Mouse (Mus musculus) liver, postnatal 0 days (tissue): ENCODE results near the gene Polr2l. TPM values are rescaled to one million over a fixed set of nuclear protein-coding genes. Genes with fewer than 3 reads are reported as not detected.
"Not testable (repeated sequence)": the region's sequence is repeated elsewhere in the genome, so short reads cannot be mapped to it uniquely, and the experiment has no call there.

Experiments used
- ATAC-seq: fragments of 200-750 bp; cut with Nextera tagmentation; 2 replicates; pipeline ENCODE4 v1.8.0; 2017; ENCODE audit warnings: mild to moderate bottlenecking, moderate library complexity
- DNase-seq: peaks from one replicate; pipeline ENCODE4 v3.0.0-alpha.2; 2016
- H3K27ac ChIP-seq: fragments of 300-500 bp; sonication (generic); 2 replicates; pipeline ENCODE4 v1.5.1; 2014; ENCODE audit warnings: antibody characterized with exemption, moderate library complexity, mild to moderate bottlenecking, low read depth
- H3K27me3 ChIP-seq: fragments of 300-500 bp; sonication (generic); 2 replicates; pipeline ENCODE4 v1.6.1; 2014; ENCODE audit warnings: low read length, control low read depth, mixed read lengths; ENCODE audit not compliant: insufficient read depth
- H3K36me3 ChIP-seq: fragments of 300-500 bp; sonication (generic); replicated peaks from 2 replicates; pipeline ENCODE4 v1.6.1; 2014; ENCODE audit warnings: mild to moderate bottlenecking, control low read depth, low read length, moderate library complexity, mixed read lengths; ENCODE audit not compliant: insufficient read depth
- H3K4me1 ChIP-seq: fragments of 300-500 bp; sonication (generic); 2 replicates; pipeline ENCODE4 v1.6.1; 2014; ENCODE audit warnings: antibody characterized with exemption, mild to moderate bottlenecking, control low read depth; ENCODE audit not compliant: insufficient read depth
- H3K4me2 ChIP-seq: fragments of 300-500 bp; sonication (generic); 2 replicates; pipeline ENCODE4 v1.6.1; 2014; ENCODE audit warnings: low read depth, mild to moderate bottlenecking, low read length, moderate library complexity, mixed read lengths
- H3K4me3 ChIP-seq: fragments of 300-500 bp; sonication (generic); 2 replicates; pipeline ENCODE4 v1.5.1; 2014; ENCODE audit warnings: low read depth, low read length
- H3K9ac ChIP-seq: fragments of 300-500 bp; sonication (generic); replicated peaks from 2 replicates; pipeline ENCODE4 v1.6.1; 2014; ENCODE audit warnings: mild to moderate bottlenecking, moderate library complexity
- H3K9me3 ChIP-seq: fragments of 300-500 bp; sonication (generic); 2 replicates; pipeline ENCODE4 v1.6.1; 2016; ENCODE audit warnings: mild to moderate bottlenecking, control low read depth, low read length, mixed read lengths
- CTCF ChIP-seq: sonication (generic); IDR thresholded peaks from 2 replicates; pipeline ENCODE4 v1.5.1; 2016; ENCODE audit warnings: antibody characterized with exemption, low read depth
- EP300 ChIP-seq: IDR thresholded peaks from 2 replicates; pipeline ENCODE4 v1.6.1; 2016; ENCODE audit warnings: antibody characterized with exemption, low read depth, mild to moderate bottlenecking
- WGBS: fragments of 180-500 bp; shearing (Covaris S2); extraction: QIAGEN DNeasy Blood & Tissue Kit; methylation state at CpG from one replicate; pipeline ENCODE4 v1.1.7; 2014; ENCODE audit not compliant: insufficient replicate concordance; 5-methylcytosine and 5-hydroxymethylcytosine counted together
- polyA plus RNA-seq: library from polyadenylated mRNA; unstranded; fragments of >200 nt; fragmentation: Nextera tagmentation; extraction: Ambion mirVana; gene quantifications from 2 replicates; pipeline ENCODE4 v1.2.1, GENCODE M21; 2015

Gene Polr2l
- polyA plus RNA-seq, 1 experiment from 2014 or later, result 45.1 TPM

GRCm38 (mm10) chr7:141454967-141455551 is 19.9 kb downstream of the Polr2l start, which contains the start of gene Pnpla2:
TSS of gene Pnpla2 (plus strand) at chr7:141455198.
- DNase-seq (peak; percentile 99), ATAC-seq (peak; percentile 86)
- TF ChIP-seq CTCF, result peak; percentile 48
- TF ChIP-seq EP300, result peak; percentile 22; the same call in 1 of the 2 replicates
- no peaks in the 10 kb centered on the region for H3K9me3 ChIP-seq
- peaks cover 37% of the 10 kb centered on the region for H3K36me3 ChIP-seq
- WGBS, result under 1% methylated on average over 45 of the region's 45 CpGs
- peak within 1 kb of the TSS; percentile 93 for H3K4me2 ChIP-seq
- H3K27ac ChIP-seq, result peak within 1 kb of the TSS; percentile 99
- peaks cover 25% of the 10 kb centered on the region for H3K4me1 ChIP-seq
- H3K27me3 ChIP-seq, result no peaks in the 10 kb centered on the region
- peak within 1 kb of the TSS; percentile 77 for H3K4me3 ChIP-seq
- H3K9ac ChIP-seq, result peak within 1 kb of the TSS; percentile 90

- 69% methylated on average over 2 of the region's 2 CpGs for WGBS
- no peak for ATAC-seq
- peaks cover 28% of the 10 kb centered on the region for H3K4me1 ChIP-seq
These were observed 21.3 kb downstream of the Polr2l start for GRCm38 (mm10) chr7:141453636-141454035.

GRCm38 (mm10) chr7:141451928-141452327 is 23.0 kb downstream of the Polr2l start:
- Histone ChIP-seq H3K4me1 (peaks cover 25% of the 10 kb centered on the region), H3K27me3 (no peaks in the 10 kb centered on the region), H3K9ac (no peak overlapping the region; the same call in 1 of the 2 replicates), H3K4me2 (no peak overlapping the region), H3K36me3 (peaks cover 19% of the 10 kb centered on the region), H3K27ac (no peak overlapping the region), H3K9me3 (no peaks in the 10 kb centered on the region), H3K4me3 (no peak overlapping the region)
- TF ChIP-seq CTCF (no peak), EP300 (no peak)
- no peak for DNase-seq
- no peak for ATAC-seq

More at GRCm38 (mm10) chr7:141453636-141454035, 21.3 kb downstream of the Polr2l start:
- H3K9me3 ChIP-seq, result no peaks in the 10 kb centered on the region
- no peak for TF ChIP-seq CTCF
- no peak for TF ChIP-seq EP300
- H3K4me3 ChIP-seq, result no peak overlapping the region
- H3K9ac ChIP-seq, result no peak overlapping the region
- DNase-seq, result no peak
- no peak overlapping the region for H3K4me2 ChIP-seq
- no peak overlapping the region for H3K27ac ChIP-seq
- peaks cover 32% of the 10 kb centered on the region for H3K36me3 ChIP-seq
- H3K27me3 ChIP-seq, result no peaks in the 10 kb centered on the region

- peaks cover 36% of the 10 kb centered on the region for H3K4me1 ChIP-seq
These were observed 27.6 kb downstream of the Polr2l start, which contains the start of gene Rplp2 for GRCm38 (mm10) chr7:141447110-141447991. TSS of gene Rplp2 (plus strand) at chr7:141447370.

GRCm38 (mm10) chr7:141446374-141446773 is 28.6 kb downstream of the Polr2l start:
- not testable (repeated sequence) for H3K27ac ChIP-seq, H3K9me3 ChIP-seq

More at GRCm38 (mm10) chr7:141447110-141447991, 27.6 kb downstream of the Polr2l start, which contains the start of gene Rplp2:
- DNase-seq (peak; percentile 94), ATAC-seq (peak; percentile 90)
- Histone ChIP-seq H3K9ac (peak within 1 kb of the TSS; percentile 73), H3K27me3 (no peaks in the 10 kb centered on the region), H3K36me3 (peaks cover 19% of the 10 kb centered on the region), H3K4me3 (peak within 1 kb of the TSS; percentile 62), H3K27ac (peak within 1 kb of the TSS; percentile 84), H3K9me3 (no peaks in the 10 kb centered on the region), H3K4me2 (peak within 1 kb of the TSS; percentile 75)
- TF ChIP-seq CTCF, result peak; percentile 33
- TF ChIP-seq EP300, result no peak
- WGBS, result under 1% methylated on average over 59 of the region's 63 CpGs

GRCm38 (mm10) chr7:141443828-141444237 is 31.1 kb downstream of the Polr2l start, which contains the start of gene Pidd1:
TSS of gene Pidd1 (minus strand) at chr7:141444025.
- Histone ChIP-seq H3K27ac (peak within 1 kb of the TSS; percentile 69), H3K9me3 (no peaks in the 10 kb centered on the region), H3K36me3 (peaks cover 23% of the 10 kb centered on the region), H3K27me3 (no peaks in the 10 kb centered on the region), H3K4me2 (peak within 1 kb of the TSS; percentile 91), H3K4me1 (peaks cover 44% of the 10 kb centered on the region), H3K9ac (peak within 1 kb of the TSS; percentile 75), H3K4me3 (peak within 1 kb of the TSS; percentile 66)
- DNase-seq (peak; percentile 86), ATAC-seq (peak; percentile 55)
- TF ChIP-seq EP300 (peak; percentile 41; the same call in 1 of the 2 replicates), CTCF (no peak)
- 1% methylated on average over 25 of the region's 25 CpGs for WGBS

More at GRCm38 (mm10) chr7:141446374-141446773, 28.6 kb downstream of the Polr2l start:
- DNase-seq, H3K27me3 ChIP-seq, ATAC-seq: not testable (repeated sequence)
- Histone ChIP-seq H3K9ac (0 out of 2 replicates have a peak overlapping the region, but pooled peaks have one; percentile 73), H3K4me3 (peak overlapping the region; percentile 62; the same call in 1 of the 2 replicates), H3K4me1 (peaks cover 36% of the 10 kb centered on the region), H3K4me2 (peak overlapping the region; percentile 75), H3K36me3 (peaks cover 14% of the 10 kb centered on the region)
- WGBS, result 84% methylated on average over 3 of the region's 3 CpGs
